Mouse (Mus musculus): ENCODE results near the gene Nfkbie. TPM values are rescaled to one million over a fixed set of nuclear protein-coding genes. Genes with fewer than 3 reads are reported as not detected.

The Nfkbie gene
- polyA plus RNA-seq, 1 experiment from 2014 or later = 4.9 TPM

- Histone ChIP-seq H3K27me3 (ENCODE audit: control insufficient read depth, insufficient read depth, low read length) (peaks cover 19% of the 10 kb centered on the region), H3K9me3 (ENCODE audit: control insufficient read depth, low read length) (no peaks in the 10 kb centered on the region), H3K9ac (replicated peaks; ENCODE audit: low read length) (no peak overlapping the region), H3K4me2 (ENCODE audit: low read length) (no peak overlapping the region), H3K36me3 (ENCODE audit: control insufficient read depth, insufficient read depth, low read length) (no peaks in the 10 kb centered on the region), H3K27ac (replicated peaks; ENCODE audit: low read depth, low read length) (no peak overlapping the region), H3K4me3 (replicated peaks; ENCODE audit: low read depth, low read length) (no peak overlapping the region), H3K4me1 (ENCODE audit: control insufficient read depth, insufficient read depth, low read length) (no peaks in the 10 kb centered on the region)
- 56% methylated on average over 15 of the region's 15 CpGs for WGBS
- DNase-seq (no peak), ATAC-seq (ENCODE audit: low FRiP score, low TSS enrichment) (no peak)
Measured at GRCm38 (mm10) chr17:45532896-45533295, 22.6 kb upstream of the Nfkbie start.

- ATAC-seq (ENCODE audit: low FRiP score, low TSS enrichment) (no peak), DNase-seq (no peak)
- 17% methylated on average over 5 of the region's 5 CpGs for WGBS
- no peak overlapping the region for H3K4me2 ChIP-seq (ENCODE audit: low read length)
- H3K4me3 ChIP-seq (replicated peaks; ENCODE audit: low read depth, low read length) = no peak overlapping the region
- H3K9me3 ChIP-seq (ENCODE audit: control insufficient read depth, low read length) = no peaks in the 10 kb centered on the region
- no peaks in the 10 kb centered on the region for H3K4me1 ChIP-seq (ENCODE audit: control insufficient read depth, insufficient read depth, low read length)
- no peak overlapping the region for H3K9ac ChIP-seq (replicated peaks; ENCODE audit: low read length)
- peaks cover 13% of the 10 kb centered on the region for H3K27me3 ChIP-seq (ENCODE audit: control insufficient read depth, insufficient read depth, low read length)
- no peaks in the 10 kb centered on the region for H3K36me3 ChIP-seq (ENCODE audit: control insufficient read depth, insufficient read depth, low read length)
- H3K27ac ChIP-seq (replicated peaks; ENCODE audit: low read depth, low read length) = no peak overlapping the region
Measured at GRCm38 (mm10) chr17:45536264-45536663, 19.2 kb upstream of the Nfkbie start.

GRCm38 (mm10) chr17:45538394-45538793, 17.1 kb upstream of the Nfkbie start:
- Histone ChIP-seq H3K36me3 (ENCODE audit: control insufficient read depth, insufficient read depth, low read length) (no peaks in the 10 kb centered on the region), H3K4me1 (ENCODE audit: control insufficient read depth, insufficient read depth, low read length) (no peaks in the 10 kb centered on the region), H3K4me3 (replicated peaks; ENCODE audit: low read depth, low read length) (no peak overlapping the region), H3K27me3 (ENCODE audit: control insufficient read depth, insufficient read depth, low read length) (peaks cover 13% of the 10 kb centered on the region), H3K27ac (replicated peaks; ENCODE audit: low read depth, low read length) (no peak overlapping the region), H3K9ac (replicated peaks; ENCODE audit: low read length) (no peak overlapping the region), H3K4me2 (ENCODE audit: low read length) (no peak overlapping the region), H3K9me3 (ENCODE audit: control insufficient read depth, low read length) (no peaks in the 10 kb centered on the region)
- WGBS = 63% methylated on average over 4 of the region's 4 CpGs
- no peak for DNase-seq
- ATAC-seq (ENCODE audit: low FRiP score, low TSS enrichment) = no peak

DNA sequence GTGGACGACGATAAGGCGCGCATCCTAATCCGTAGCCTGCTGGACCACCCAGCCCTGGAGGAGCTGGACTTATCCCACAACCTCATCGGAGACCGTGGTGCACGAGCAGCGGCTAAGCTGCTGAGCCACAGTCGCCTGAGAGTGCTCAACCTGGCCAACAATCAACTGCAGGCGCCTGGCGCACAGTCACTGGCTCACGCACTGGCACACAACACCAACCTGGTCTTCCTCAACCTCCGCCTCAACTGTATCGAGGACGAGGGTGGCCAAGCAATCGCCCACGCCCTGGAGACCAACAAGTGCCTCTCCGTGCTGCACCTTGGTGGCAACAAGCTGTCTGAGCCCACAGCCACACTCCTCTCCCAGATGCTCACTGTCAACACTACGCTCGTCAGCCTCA, 15.8 kb upstream of the Nfkbie start:
- ATAC-seq (ENCODE audit: low FRiP score, low TSS enrichment) (no peak), DNase-seq (no peak)
- Histone ChIP-seq H3K4me3 (replicated peaks; ENCODE audit: low read depth, low read length) (no peak overlapping the region), H3K27ac (replicated peaks; ENCODE audit: low read depth, low read length) (no peak overlapping the region), H3K4me2 (ENCODE audit: low read length) (no peak overlapping the region), H3K36me3 (ENCODE audit: control insufficient read depth, insufficient read depth, low read length) (peaks cover 11% of the 10 kb centered on the region), H3K9ac (replicated peaks; ENCODE audit: low read length) (no peak overlapping the region), H3K4me1 (ENCODE audit: control insufficient read depth, insufficient read depth, low read length) (peaks cover 10% of the 10 kb centered on the region; the same call in 1 of the 2 replicates), H3K9me3 (ENCODE audit: control insufficient read depth, low read length) (no peaks in the 10 kb centered on the region), H3K27me3 (ENCODE audit: control insufficient read depth, insufficient read depth, low read length) (peaks cover 13% of the 10 kb centered on the region)
- 80% methylated on average over 21 of the region's 21 CpGs for WGBS

DNA sequence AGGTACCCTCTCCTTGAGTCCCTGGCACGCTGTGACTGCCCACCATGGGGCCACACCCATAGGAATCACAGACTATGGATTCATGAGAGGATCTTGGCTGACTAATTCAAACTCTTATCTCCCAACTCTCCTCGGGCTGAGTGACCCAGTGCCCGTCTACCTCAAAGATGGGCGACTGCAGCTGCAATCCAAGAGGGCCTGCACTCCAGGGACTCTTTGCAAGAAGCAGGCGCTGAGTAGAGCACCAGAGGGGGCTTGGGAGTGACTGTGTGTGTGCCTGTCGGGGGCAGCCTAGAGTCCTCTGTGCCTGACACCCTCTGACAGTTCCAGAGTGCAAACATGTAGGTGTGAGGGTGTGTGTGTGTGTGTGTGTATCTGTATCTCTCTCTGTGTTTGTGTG, 13.4 kb upstream of the Nfkbie start:
- peaks cover 35% of the 10 kb centered on the region for H3K36me3 ChIP-seq (ENCODE audit: control insufficient read depth, insufficient read depth, low read length)
- no peak overlapping the region for H3K4me2 ChIP-seq (ENCODE audit: low read length)
- peaks cover 24% of the 10 kb centered on the region for H3K27me3 ChIP-seq (ENCODE audit: control insufficient read depth, insufficient read depth, low read length)
- no peak overlapping the region for H3K9ac ChIP-seq (replicated peaks; ENCODE audit: low read length)
- no peak overlapping the region for H3K27ac ChIP-seq (replicated peaks; ENCODE audit: low read depth, low read length)
- DNase-seq (no peak), ATAC-seq (ENCODE audit: low FRiP score, low TSS enrichment) (no peak)
- 40% methylated on average over 6 of the region's 6 CpGs for WGBS
- H3K9me3 ChIP-seq (ENCODE audit: control insufficient read depth, low read length) = no peaks in the 10 kb centered on the region
- peaks cover 21% of the 10 kb centered on the region for H3K4me1 ChIP-seq (ENCODE audit: control insufficient read depth, insufficient read depth, low read length)
- H3K4me3 ChIP-seq (replicated peaks; ENCODE audit: low read depth, low read length) = no peak overlapping the region

DNA sequence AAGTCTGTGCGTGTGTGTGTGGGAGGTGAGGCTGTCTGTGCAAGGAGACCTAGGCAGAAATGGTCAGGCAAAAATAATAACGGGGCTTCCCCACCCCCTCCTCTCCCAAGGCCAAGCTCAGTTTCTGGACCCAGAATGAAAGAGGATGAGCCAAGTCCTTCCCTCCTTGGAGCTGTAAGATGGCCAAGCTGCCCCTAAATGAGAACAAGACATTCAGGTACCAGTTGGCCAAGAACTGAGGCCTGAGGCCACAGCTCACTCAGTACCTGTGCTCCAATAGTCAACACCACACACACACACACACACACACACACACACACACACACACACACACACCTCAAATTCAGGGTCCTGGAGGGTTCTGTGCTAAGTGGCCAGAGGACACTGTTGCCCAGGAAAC, 12.8 kb upstream of the Nfkbie start:
- WGBS = 83% methylated on average over 2 of the region's 2 CpGs
- H3K27ac ChIP-seq (replicated peaks; ENCODE audit: low read depth, low read length) = no peak overlapping the region
- peaks cover 25% of the 10 kb centered on the region for H3K4me1 ChIP-seq (ENCODE audit: control insufficient read depth, insufficient read depth, low read length)
- ATAC-seq (ENCODE audit: low FRiP score, low TSS enrichment) (no peak), DNase-seq (no peak)
- H3K36me3 ChIP-seq (ENCODE audit: control insufficient read depth, insufficient read depth, low read length) = peaks cover 35% of the 10 kb centered on the region
- no peak overlapping the region for H3K9ac ChIP-seq (replicated peaks; ENCODE audit: low read length)
- peaks cover 29% of the 10 kb centered on the region for H3K27me3 ChIP-seq (ENCODE audit: control insufficient read depth, insufficient read depth, low read length)
- H3K9me3 ChIP-seq (ENCODE audit: control insufficient read depth, low read length) = no peaks in the 10 kb centered on the region
- H3K4me2 ChIP-seq (ENCODE audit: low read length) = no peak overlapping the region
- no peak overlapping the region for H3K4me3 ChIP-seq (replicated peaks; ENCODE audit: low read depth, low read length)

- Histone ChIP-seq H3K27ac (replicated peaks; ENCODE audit: low read depth, low read length) (no peak overlapping the region), H3K36me3 (ENCODE audit: control insufficient read depth, insufficient read depth, low read length) (peaks cover 35% of the 10 kb centered on the region), H3K4me3 (replicated peaks; ENCODE audit: low read depth, low read length) (no peak overlapping the region), H3K4me1 (ENCODE audit: control insufficient read depth, insufficient read depth, low read length) (peaks cover 29% of the 10 kb centered on the region), H3K9ac (replicated peaks; ENCODE audit: low read length) (no peak overlapping the region), H3K9me3 (ENCODE audit: control insufficient read depth, low read length) (no peaks in the 10 kb centered on the region), H3K27me3 (ENCODE audit: control insufficient read depth, insufficient read depth, low read length) (peaks cover 31% of the 10 kb centered on the region), H3K4me2 (ENCODE audit: low read length) (no peak overlapping the region)
- 54% methylated on average over 1 of the region's 1 CpGs for WGBS
- ATAC-seq (ENCODE audit: low FRiP score, low TSS enrichment) (no peak), DNase-seq (no peak)
Measured at GRCm38 (mm10) chr17:45543115-45543514, 12.4 kb upstream of the Nfkbie start.

- ATAC-seq (ENCODE audit: low FRiP score, low TSS enrichment) (no peak), DNase-seq (peak; percentile 73)
- H3K9me3 ChIP-seq (ENCODE audit: control insufficient read depth, low read length) = no peaks in the 10 kb centered on the region
- H3K36me3 ChIP-seq (ENCODE audit: control insufficient read depth, insufficient read depth, low read length) = peaks cover 35% of the 10 kb centered on the region
- H3K27ac ChIP-seq (replicated peaks; ENCODE audit: low read depth, low read length) = 0 out of 2 replicates have a peak overlapping the region, but pooled peaks have one; percentile 20
- no peak overlapping the region; the same call in 1 of the 2 replicates for H3K9ac ChIP-seq (replicated peaks; ENCODE audit: low read length)
- 12% methylated on average over 24 of the region's 24 CpGs for WGBS
- H3K4me1 ChIP-seq (ENCODE audit: control insufficient read depth, insufficient read depth, low read length) = peaks cover 33% of the 10 kb centered on the region
- H3K4me2 ChIP-seq (ENCODE audit: low read length) = peak overlapping the region; percentile 35; the same call in 1 of the 2 replicates
- H3K4me3 ChIP-seq (replicated peaks; ENCODE audit: low read depth, low read length) = peak overlapping the region; percentile 12; the same call in 1 of the 2 replicates
- H3K27me3 ChIP-seq (ENCODE audit: control insufficient read depth, insufficient read depth, low read length) = peaks cover 31% of the 10 kb centered on the region
Measured at GRCm38 (mm10) chr17:45544001-45544872, 11.3 kb upstream of the Nfkbie start.

DNA sequence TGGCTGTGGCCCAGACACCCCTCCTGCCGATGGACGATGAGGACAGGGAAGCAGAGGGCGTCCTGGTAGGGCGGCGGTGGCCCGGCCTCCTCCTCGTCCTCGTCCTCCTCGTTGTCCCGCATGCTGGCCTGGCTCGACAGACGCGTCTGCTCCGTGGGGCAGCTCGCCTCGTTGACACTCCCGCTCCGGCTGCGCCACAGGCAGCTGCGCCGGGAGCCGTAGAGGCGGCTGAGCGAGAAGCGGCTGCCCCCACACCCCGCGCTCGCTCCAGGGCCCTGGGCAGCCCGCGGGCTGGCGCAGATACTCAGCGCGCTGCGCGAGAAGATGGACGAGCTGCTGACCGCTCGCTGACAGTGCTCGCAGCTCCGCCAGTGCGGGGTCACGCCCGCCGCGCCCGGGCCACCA, 10.6 kb upstream of the Nfkbie start:
- Histone ChIP-seq H3K27me3 (ENCODE audit: control insufficient read depth, insufficient read depth, low read length) (peaks cover 31% of the 10 kb centered on the region), H3K27ac (replicated peaks; ENCODE audit: low read depth, low read length) (0 out of 2 replicates have a peak overlapping the region, but pooled peaks have one; percentile 20), H3K4me2 (ENCODE audit: low read length) (peak overlapping the region; percentile 35), H3K4me1 (ENCODE audit: control insufficient read depth, insufficient read depth, low read length) (peaks cover 34% of the 10 kb centered on the region), H3K36me3 (ENCODE audit: control insufficient read depth, insufficient read depth, low read length) (peaks cover 35% of the 10 kb centered on the region), H3K9ac (replicated peaks; ENCODE audit: low read length) (peak overlapping the region; percentile 23; the same call in 1 of the 2 replicates), H3K9me3 (ENCODE audit: control insufficient read depth, low read length) (no peaks in the 10 kb centered on the region), H3K4me3 (replicated peaks; ENCODE audit: low read depth, low read length) (peak overlapping the region; percentile 12; the same call in 1 of the 2 replicates)
- ATAC-seq (ENCODE audit: low FRiP score, low TSS enrichment) (no peak), DNase-seq (peak; percentile 64)
- 3% methylated on average over 46 of the region's 46 CpGs for WGBS
